Mouse (Mus musculus): ENCODE results near the gene Snx30. TPM values are rescaled to one million over a fixed set of nuclear protein-coding genes. Genes with fewer than 3 reads are reported as not detected.
A peak's percentile ranks its signal among the peaks of the same experiment; 100 is the strongest.
"Not testable (repeated sequence)": the region's sequence is repeated elsewhere in the genome, so short reads cannot be mapped to it uniquely, and the experiment has no call there.

Gene Snx30
- 14.5 and 16.8 TPM in 2 replicates for polyA plus RNA-seq (2015; fragmentation: Nextera tagmentation; extraction: Ambion mirVana)

DNA sequence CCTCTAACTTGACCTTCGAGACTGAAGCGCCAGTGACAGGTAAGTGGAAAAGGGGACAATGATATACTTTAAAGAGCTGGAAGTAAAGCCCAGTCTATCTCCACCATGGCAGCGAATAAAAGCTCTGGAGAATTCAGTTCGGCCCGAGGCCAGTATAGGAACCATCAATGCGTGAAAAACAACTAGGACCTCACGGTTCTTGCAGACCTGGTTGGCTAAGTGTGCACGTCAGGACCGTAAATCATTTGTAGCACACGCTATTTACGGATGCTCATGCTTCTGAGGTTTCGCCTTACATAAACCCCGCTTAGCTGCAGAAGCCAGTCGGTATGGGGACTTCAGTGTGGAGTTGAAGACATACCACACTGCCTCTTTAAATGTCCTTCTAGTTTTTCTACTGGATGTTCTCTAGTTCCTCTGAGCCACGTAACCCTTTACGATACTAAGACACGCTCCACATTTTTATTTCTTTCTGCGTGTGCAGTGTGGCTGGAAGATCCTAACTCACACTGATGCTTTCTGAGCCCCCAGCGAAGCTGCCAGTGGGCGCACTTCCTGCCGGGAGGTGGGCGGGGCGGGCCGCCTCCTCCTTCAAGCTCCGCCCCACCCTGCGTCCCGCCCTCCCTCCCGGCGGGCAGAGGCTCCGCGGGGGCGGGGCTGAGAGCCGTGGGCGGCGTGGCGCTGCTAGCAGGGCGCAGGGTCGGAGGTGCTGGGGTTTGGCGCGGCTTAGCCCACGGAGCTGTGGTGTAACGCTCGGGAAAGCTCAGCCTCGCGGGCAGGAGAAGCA, at the start of gene Snx30:
Snx30 (plus strand) TSS at position 660 of the 787 bp plus-strand sequence.
- peak; percentile 95 for DNase-seq (ENCODE audit: low spot score)

DNA sequence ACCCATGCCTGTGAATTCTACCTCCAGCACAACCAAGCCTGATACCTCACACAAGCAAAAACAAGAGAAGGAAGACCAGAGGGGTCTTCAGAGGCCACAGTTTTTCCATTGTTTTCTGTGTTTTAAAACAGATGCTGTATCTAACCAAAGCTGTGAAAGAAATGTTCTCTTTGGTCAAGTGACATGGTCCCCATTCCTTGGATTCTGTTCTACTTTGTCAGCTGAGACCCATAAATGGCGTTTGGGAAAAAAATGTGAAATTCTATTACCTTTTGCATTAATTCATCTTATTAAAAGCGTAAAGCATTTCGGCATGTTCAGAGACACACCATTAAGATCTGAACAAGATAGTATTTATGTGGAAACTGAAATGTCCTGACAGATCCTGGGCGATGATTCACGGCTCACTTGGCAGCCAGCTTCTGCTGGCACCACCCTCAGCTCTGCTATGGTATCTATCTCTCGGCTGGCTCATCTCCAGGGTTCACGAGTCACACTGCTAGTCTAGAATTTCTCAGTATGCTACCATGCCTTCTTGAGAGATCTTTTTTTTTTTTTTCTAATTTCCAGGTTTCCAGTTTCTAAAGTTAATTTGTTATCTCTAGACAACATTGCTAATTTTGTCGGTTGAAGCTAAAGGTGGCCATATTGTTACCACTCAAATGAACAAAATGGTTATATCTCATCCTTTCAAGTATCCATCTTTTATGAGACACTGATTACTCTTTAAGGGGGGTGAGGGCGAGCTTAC, 49.1 kb upstream of the Snx30 start:
- no peak for DNase-seq (ENCODE audit: low spot score)

DNA sequence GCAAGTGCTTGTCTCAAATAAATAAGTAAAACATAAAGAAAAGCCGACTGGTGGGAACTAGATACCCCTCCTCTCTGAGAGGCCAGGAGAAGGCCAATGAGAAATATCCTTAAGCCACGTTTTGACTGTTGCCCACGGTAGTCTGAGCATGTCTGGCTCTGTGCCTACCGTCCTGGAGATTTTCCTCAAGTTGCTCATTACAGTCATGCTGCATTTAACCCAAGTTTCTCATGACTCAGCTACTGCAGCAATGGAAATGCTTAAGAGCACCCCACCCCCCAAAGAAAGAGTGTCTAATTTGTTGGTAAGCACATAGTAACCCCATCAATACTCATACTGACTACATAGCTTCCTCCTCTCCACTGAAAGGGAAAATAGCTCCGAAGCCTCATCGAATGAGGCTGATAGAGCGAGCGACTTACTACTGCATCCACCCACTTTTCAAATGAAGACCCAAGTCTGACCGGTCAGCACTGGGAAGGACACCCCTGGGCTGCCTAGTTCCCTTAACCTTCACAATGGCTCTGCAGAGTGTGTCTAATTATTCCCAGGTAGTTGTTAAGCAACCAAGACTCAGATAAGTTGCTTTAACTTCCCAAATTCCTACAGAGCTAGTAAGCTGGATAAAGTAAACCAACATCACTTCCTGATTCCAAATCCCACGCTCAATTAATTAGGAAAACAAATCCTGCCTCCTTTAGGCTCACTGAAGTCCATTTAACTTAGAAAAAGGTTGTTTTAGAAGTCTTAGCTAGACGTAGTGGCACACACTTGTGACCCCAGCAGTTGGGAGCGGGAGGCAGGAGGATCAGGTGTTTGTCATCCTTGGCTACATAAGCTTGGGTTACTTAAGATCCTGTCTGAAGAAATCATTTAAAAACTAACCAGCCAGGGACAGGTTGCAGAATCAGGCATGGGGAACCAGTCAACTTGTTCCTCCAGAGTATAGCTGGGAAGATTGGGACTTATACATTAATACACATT, 47.9 kb upstream of the Snx30 start:
- DNase-seq (ENCODE audit: low spot score), result no peak

DNA sequence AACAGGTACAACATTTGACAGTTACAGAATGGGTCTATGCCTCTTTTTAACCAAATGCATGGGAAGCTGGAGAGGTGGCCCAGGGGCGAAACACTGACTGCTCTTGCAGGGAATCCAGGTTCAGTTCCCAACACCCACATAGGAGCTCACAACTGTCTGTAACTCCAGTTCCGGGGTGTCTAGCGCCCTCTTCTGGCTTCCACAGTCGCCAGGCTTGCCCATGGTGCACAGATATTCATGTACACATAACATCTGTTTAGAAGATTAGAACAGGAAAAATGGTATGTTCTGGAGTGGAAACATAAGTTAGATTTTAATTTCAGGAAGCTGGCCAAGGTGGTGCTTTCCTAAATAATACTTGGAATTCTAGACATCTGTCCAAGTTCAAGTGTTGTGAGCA, 45.6 kb upstream of the Snx30 start:
- DNase-seq (ENCODE audit: low spot score), result no peak

DNA sequence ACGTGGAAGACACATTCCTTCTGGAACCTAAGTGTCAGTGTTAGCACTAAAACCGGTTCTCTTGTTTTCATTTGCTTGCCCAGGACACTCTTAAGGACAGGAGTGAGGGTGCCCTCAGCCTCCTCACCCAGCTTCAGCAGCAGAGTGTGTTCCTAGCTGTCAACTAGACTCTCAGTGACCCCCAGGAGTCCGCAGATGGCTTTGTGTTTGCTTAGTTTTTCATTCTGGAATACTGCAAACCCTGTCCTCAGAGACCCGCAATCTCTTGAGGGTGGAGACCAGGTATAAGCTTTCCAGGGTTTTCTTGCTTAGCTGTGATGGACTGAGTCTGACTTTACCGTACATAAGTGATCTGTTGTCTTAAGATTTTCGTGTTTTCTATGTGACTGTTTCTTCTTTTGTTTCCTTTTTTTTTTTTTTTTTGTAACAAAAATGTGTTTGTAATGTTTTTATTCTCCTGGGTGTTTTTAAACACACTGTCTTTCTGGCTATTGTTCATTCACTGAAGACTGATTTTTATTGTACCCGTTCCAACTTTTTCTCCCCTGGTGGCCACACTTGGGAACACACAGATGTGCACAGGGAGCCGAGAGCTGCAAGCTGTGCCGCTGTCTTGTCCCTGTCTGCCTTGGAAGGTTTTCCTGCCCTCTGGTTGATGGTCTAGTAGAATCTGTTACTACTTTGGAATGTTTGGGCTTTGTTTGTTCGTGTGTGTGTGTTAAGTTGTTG, 44.8 kb upstream of the Snx30 start:
- peak; percentile 23 for DNase-seq (ENCODE audit: low spot score)

DNA sequence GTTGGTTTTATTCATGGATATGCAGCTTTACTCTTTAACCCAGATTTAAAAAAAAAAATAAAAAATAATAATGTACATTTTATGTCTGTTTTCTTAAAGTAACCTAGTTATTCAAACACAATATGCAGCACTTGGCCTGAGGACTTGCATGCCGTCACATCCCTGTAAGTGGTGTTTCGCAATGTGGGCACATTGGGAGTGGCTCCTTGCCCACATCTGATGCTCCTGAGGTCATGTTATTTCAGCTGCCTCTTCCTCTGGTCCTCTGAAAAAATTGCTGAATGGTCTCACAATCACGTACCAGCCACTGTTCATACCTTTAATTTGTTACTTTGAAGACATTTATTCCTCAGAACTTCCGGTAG, 44.3 kb upstream of the Snx30 start:
- no peak for DNase-seq (ENCODE audit: low spot score)

DNA sequence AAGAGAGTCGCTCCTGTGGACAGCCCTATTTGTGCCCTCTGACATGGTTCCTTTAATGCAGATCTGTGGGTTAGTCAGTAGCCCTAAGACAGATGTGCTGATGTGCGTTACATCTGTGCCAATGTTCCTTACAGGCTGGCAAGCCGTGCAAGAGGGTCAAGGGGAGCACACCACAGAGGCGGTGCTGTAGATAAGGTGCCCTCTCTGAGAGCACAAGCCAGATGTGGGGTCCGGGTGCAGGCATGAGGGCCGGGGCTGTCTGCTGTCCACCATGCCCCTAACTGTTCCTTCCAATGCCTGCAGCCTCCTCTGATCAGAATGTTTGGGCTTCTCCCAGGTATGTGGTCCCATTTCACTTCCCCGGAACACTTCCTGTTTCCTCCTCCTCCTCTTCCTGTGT, 40.7 kb upstream of the Snx30 start:
- DNase-seq (ENCODE audit: low spot score), result no peak

DNA sequence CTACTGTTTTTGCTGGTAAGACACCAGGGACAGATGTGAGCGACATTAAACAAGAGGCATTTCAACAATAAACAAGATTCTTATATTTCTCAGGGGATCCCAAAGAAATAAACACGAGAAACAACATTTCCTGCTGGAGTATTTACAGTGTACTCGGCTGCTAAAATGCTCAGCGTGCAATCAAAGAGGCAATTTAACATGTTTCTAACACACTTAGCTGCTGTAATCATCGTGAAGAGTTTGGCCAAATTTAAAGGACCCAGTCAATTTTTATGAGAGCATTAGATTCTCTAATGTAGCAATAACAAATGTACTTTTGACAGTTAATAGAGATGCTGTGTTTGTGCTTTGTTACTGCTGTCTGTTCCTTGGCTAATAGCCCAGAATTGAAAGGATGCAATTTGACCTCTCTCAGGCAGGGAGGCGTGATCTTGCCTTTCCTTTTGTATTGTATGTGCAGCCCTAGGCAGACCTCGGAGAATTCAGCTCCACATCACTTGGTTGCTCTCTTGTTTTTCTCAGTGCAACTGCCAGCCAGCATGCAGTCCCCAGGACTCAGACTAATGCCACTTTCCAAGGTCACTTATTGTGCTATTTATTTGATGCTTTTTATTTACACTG, 40.1 kb upstream of the Snx30 start:
- no peak for DNase-seq (ENCODE audit: low spot score)

DNA sequence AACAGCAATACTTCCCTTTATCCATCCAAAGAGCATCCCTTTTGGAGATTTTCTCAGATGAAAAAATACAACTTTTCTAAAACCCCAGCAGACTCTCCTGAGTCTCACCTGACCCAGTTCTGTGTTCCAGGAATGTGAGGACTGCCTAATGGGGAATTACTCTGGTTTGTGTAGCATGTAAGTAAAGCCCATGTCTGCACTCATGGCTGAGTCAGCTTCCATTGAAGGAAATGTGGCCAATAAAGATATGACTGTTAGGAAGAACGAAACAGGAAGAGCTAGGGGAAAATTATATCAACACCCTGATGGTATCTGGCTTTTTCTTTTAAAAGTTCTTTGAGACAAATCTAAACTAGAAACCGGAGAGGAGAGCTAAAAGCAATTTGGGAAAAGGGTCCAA, 37.9 kb upstream of the Snx30 start:
- DNase-seq (ENCODE audit: low spot score), result no peak

DNA sequence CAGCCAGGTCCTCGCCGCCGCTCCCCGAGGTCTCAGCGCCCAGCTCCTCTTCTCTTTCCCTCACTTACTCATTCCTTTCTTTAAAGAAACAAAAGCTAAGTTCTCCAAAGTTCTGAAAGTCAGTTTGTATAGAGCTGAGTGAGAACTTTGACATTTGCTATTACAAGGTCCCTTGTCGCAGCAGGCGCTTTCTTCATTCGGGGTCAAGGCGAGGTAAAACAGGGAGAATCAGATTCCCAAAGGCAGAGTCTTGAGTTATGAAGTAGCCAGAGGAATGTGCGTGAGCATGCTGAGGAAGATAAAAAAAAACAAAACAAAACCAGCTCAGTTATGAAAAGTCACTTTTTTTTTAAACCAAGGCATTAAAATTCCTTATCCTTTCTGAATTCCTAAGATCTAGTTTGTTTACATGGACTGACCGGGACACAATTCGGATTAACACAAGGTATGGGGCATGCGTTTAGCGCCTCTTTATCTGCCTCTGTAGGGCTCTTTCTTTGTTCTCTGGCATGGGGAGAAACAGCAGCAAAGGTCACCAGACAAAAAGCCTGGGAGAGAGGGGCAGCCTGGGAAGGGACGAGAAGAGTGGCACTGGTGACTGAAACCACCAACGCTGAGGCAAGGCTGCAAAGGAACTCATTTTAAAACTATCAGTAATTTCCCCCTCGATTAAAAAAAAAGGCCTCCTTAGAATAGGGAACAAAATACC, 33.3 kb upstream of the Snx30 start:
- DNase-seq (ENCODE audit: low spot score), result no peak

DNA sequence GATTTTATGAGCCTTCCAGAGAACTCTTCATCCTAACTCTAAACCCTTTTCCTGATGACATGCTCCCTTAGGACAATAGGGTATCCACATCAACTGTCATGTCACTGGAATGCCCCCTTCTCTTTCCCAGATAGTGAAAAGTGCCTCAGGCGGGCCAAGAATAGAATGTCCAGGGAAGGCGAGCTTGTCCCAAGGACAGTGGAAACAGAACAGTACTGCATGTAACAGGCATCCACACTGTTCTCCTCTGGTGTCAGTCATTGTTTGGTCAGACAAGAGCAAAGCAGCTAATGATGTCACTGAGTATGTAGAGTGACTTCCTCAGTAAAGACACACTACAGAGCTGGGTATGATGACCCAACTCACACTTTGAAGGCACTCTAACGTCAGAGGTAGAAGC, 27.8 kb upstream of the Snx30 start:
- no peak for DNase-seq (ENCODE audit: low spot score)

DNA sequence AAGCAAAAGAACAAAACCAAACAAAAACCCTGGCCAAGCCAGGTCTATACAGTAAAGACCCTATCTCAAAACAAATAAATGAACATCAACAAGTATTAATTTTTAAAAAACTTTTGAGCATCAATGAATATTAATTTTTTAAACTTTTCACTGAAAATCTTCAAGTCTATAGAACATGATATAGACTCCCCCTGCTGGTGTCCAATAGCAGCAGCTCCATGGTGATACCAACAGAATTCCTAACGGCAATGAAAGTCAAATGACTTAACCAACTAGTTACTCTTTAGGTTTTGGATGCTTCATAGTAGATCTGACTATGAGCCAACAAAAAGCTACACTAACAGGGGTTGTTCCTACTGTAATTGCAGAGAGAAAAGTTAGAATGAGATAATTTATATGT, 25.1 kb upstream of the Snx30 start:
- no peak for DNase-seq (ENCODE audit: low spot score)

DNA sequence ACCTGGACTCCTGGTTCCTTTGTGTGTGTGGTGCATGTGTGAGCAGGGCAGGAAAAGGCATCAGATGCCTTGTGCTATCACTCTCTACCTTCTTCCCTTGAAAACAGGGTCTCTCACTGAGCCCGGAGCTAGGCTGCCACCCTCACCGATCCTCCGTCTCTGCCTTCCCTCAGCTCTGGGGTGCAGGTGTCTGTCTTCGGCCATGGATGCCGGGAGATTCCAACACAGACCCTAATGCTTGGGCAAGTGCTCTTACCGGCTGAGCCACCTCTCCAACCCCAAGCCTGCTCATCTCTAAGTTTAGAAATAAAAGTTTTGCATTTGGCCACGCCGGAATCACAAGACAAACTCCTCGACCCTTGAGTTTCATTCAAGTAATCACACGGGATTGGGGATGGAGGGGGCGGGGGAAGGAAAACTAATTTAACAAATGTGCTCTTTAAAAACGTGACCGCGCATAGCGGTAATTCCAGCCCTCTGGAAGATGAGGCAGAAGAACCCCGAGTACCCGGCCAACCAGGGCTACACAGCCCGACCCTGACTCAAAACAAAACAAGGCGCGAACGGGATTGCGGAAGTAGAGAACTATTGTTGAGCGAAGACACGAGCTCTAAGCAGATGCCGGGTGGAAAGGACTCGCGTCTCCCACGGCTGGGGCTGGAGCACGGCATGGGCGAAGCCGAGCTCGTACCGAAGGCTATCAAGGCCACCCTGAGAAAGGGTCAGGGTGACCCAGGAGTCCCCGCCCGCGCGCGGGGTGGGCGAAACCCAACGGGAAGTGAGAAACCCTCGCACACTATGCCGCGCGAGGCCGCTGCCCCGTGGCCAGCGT, 22.6 kb upstream of the Snx30 start:
- DNase-seq (ENCODE audit: low spot score), result peak; percentile 55

DNA sequence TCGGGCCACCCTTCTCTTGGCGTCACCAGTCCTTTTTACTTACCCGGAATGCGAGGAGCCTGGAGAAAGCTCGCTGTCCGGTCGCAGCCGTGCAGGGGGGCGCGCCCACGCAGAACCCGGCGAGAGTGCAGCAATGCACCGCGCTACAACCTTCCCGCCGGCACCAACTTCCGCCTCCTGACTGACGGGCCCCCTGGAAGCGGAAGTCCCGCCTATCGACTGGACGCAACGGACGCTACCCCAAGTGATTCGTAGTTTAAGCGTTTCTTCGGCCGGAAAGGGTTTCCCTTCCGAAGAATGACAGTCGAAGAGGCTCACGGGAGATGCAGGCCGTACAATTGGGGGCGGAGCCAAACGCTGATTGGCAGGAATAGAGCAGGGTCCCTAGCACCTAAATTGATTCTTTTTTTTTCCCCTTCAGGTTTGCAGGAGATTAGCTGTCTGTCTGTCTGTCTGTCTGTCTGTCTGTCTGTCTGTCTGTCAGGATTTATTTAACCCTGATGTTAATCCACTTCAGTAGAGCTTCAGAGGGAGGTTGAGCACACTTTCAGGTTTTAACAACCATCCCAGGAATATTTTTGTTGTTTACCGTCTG, 21.9 kb upstream of the Snx30 start:
- DNase-seq (ENCODE audit: low spot score), result peak; percentile 99

DNA sequence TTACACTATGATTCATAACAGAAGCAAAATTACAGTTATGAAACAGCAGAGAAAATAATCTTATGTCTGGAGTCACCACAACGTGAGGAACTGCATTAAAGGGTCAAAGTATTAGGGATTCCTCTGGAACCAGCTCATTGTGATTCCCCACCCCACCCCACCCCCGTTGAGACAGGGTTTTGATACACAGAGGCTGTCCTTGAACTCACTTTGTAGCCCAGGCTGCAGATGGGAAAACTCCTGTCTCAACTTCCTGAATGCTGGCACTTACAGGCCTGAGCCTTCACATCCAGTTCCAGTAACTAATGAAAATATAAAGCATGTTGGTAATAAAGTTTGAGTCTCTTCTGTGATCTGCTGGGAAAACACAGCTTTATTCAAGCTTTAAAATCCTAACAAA, 20.2 kb upstream of the Snx30 start:
- no peak for DNase-seq (ENCODE audit: low spot score)

DNA sequence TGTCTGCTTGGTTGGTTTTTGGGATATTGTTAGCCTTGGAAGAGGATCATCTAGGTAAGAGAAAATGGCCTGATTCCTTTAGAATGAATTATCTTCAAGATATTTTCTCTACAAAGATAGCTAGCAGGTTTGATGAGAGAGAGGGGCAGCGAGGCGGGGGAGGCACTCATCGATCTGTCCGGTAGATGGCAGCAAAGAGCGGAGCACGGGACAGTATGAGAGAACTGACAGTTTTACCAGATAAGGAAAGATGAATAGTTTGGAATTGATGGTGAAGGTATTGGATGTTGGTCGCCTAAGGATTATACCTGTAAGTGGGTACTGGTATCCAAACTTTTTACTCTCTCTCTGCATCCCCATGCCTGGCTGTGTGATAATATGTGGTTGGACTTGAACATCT, 19.0 kb upstream of the Snx30 start:
- peak; percentile 69 for DNase-seq (ENCODE audit: low spot score)

DNA sequence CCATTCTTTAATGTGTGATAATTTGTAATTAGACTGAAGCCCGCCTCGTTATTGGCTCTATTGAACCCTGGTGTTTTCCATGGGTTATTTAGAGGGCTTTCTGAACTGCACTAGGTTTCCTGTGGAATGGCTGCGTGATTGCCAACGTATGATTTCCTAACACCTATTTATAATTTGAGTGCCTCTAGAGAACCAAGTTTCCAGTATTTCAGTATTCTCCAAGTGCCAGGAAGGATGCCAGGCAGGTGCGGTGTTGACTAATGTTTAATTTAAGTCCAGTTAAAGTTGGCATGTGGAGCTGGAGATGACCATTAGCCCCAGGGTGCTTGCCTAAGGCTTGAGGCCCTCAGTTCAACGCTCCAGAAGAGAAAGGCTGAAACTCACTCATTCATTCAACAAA, 18.5 kb upstream of the Snx30 start:
- DNase-seq (ENCODE audit: low spot score), result no peak

DNA sequence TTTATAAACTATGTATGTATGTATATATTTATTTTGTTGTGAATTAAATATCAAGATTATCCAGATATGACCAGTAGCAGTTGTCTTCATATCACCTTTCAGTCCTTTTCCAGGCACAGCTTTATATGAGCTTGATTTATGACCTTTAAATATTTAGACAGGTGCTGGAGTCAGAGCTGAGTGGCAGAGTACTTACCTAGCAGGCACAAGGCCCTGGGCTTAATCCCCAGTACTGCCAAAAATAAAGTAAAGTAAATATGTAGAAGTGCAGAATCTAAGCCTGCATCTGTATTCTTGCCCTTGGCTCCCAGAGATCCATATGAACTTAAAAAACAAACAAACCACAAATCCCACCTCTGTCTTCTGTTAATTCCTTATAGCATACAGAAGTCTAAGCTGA, 16.6 kb upstream of the Snx30 start:
- no peak for DNase-seq (ENCODE audit: low spot score)

DNA sequence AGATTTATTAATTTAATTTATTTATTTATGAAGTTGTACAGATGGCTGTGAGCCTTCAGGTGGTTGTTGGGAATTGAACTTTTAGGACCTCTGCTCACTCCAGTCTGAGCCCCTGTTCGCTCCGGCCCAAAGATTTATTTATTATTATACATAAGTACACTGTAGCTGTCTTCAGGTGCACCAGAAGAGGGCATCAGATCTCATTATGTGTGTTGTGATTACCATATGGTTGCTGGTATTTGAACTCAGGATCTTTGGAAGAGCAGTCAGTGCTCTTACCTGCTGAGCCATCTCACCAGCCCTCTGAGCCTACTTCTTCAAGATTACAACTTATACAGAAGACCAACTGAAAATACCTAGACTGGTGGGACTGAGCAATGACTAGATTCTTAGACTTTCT, 12.0 kb upstream of the Snx30 start:
- not testable (repeated sequence) for DNase-seq (ENCODE audit: low spot score)
